Mouse (Mus musculus) lung, adult 2 months (tissue): ENCODE data around the gene E030018B13Rik.

ENCODE experiments used
- CTCF ChIP-seq: fragments of 200-500 bp; IDR thresholded peaks from 2 replicates; pipeline ENCODE4 v1.5.1; 2011; ENCODE audit warnings: mild to moderate bottlenecking, low read length, control low read depth; ENCODE audit not compliant: insufficient read depth
- POLR2A ChIP-seq: fragments of 200-500 bp; IDR thresholded peaks from 2 replicates; pipeline ENCODE4 v1.6.1; 2011; ENCODE audit warnings: low read depth, mild to moderate bottlenecking, control low read depth, low read length, borderline replicate concordance; ENCODE audit errors: extremely low read depth

- TF ChIP-seq CTCF (peak; percentile 46; the same call in 1 of the 2 replicates), POLR2A (peak; percentile 89)
Observed at GRCm38 (mm10) chr7:63896968-63897468, 19.6 kb upstream of the E030018B13Rik start.
